Mouse (Mus musculus) CH12.LX (cell line): ENCODE measurements at regions not wholly inside any gene's neighbourhood (a gene's known extent, or its start where the extent isn't known, plus 50 kb on each side); places are given as distances from the start of the nearest gene placed in this dataset.

Experiments used
- CTCF ChIP-seq, 2 experiments: IDR thresholded peaks in 1 of 2; conservative IDR thresholded peaks in 1 of 2; 2 replicates each; pipeline ENCODE4 v1.5.1; 2011 to 2012; ENCODE audit warnings: low read depth in 2 of 2, low read length in 2 of 2, improper control_type of control experiment in 1 of 2, inconsistent platforms in 1 of 2, mild to moderate bottlenecking in 1 of 2, moderate library complexity in 1 of 2
- EP300 ChIP-seq: IDR thresholded peaks from 2 replicates; pipeline ENCODE4 v1.6.1; 2011; ENCODE audit warnings: low read length, improper control_type of control experiment
- HCFC1 ChIP-seq: IDR thresholded peaks from 2 replicates; pipeline ENCODE4 v1.6.1; 2012; ENCODE audit warnings: low read depth, mild to moderate bottlenecking, inconsistent platforms, low read length, improper control_type of control experiment
- KAT2A ChIP-seq: IDR thresholded peaks from 2 replicates; pipeline ENCODE4 v1.6.1; 2012; ENCODE audit warnings: low read length, improper control_type of control experiment, inconsistent platforms; ENCODE audit not compliant: insufficient replicate concordance
- MAFK ChIP-seq: IDR thresholded peaks from 2 replicates; pipeline ENCODE4 v1.6.1; 2011; ENCODE audit warnings: low read length, improper control_type of control experiment; ENCODE audit not compliant: insufficient replicate concordance
- MAX ChIP-seq: IDR thresholded peaks from 2 replicates; pipeline ENCODE4 v1.6.1; 2011; ENCODE audit warnings: low read length, improper control_type of control experiment
- POLR2A ChIP-seq: IDR thresholded peaks from 2 replicates; pipeline ENCODE4 v1.6.1; 2011; ENCODE audit warnings: low read depth, mild to moderate bottlenecking, improper control_type of control experiment, low read length
- TCF12 ChIP-seq: IDR thresholded peaks from 2 replicates; pipeline ENCODE4 v1.6.1; 2014; ENCODE audit warnings: low read depth, mild to moderate bottlenecking, inconsistent platforms, low read length, improper control_type of control experiment
- UBTF ChIP-seq: IDR thresholded peaks from 2 replicates; pipeline ENCODE4 v1.6.1; 2012; ENCODE audit warnings: low read depth, mild to moderate bottlenecking, inconsistent platforms, low read length, improper control_type of control experiment, moderate library complexity
- USF1 ChIP-seq: IDR thresholded peaks from 2 replicates; pipeline ENCODE4 v1.6.1; 2014; ENCODE audit warnings: low read depth, mild to moderate bottlenecking, inconsistent platforms, low read length, improper control_type of control experiment
- ZKSCAN1 ChIP-seq: IDR thresholded peaks from 2 replicates; pipeline ENCODE4 v1.6.1; 2012; ENCODE audit warnings: low read depth, inconsistent platforms, low read length, improper control_type of control experiment, borderline replicate concordance
- ZMIZ1 ChIP-seq: IDR thresholded peaks from 2 replicates; pipeline ENCODE4 v1.6.1; 2012; ENCODE audit warnings: low read depth, mild to moderate bottlenecking, inconsistent platforms, low read length, improper control_type of control experiment
- ZNF384 ChIP-seq: IDR thresholded peaks from 2 replicates; pipeline ENCODE4 v1.6.1; 2012; ENCODE audit warnings: low read depth, low read length, improper control_type of control experiment, inconsistent platforms

GRCm38 (mm10) chr4:54330686-54331085, 504.8 kb downstream of the Tmem38b start:
- TF ChIP-seq ZMIZ1, result no peak
- no peak for TF ChIP-seq ZKSCAN1
- no peak for TF ChIP-seq EP300
- TF ChIP-seq CTCF (conservative IDR thresholded peaks at IDR 0.05 in 1 of 2, IDR thresholded peaks at IDR 0.05 in 1 of 2; ENCODE audit: low read depth in 2 of 2, low read length in 2 of 2), result no peak
- TF ChIP-seq USF1, result no peak
- no peak for TF ChIP-seq MAX
- no peak for TF ChIP-seq UBTF
- no peak for TF ChIP-seq POLR2A
- no peak for TF ChIP-seq KAT2A
- TF ChIP-seq HCFC1, result no peak
- no peak for TF ChIP-seq TCF12
- TF ChIP-seq ZNF384, result no peak
- TF ChIP-seq MAFK, result no peak
